Mouse (Mus musculus) heart, embryonic 14.5 days (tissue): ENCODE results near the gene Zmynd11. TPM values are rescaled to one million over a fixed set of nuclear protein-coding genes. Genes with fewer than 3 reads are reported as not detected.

ENCODE experiments used
- ATAC-seq: fragments of 200-750 bp; cut with Nextera tagmentation; 2 replicates; pipeline ENCODE4 v1.8.0; 2017; ENCODE audit warnings: low read depth, moderate TSS enrichment; ENCODE audit not compliant: insufficient number of reproducible peaks, insufficient read depth, low FRiP score
- H3K27ac ChIP-seq, 2 experiments: fragments of 200-500 bp in 1 of 2; fragments of 300-500 bp in 1 of 2; sonication (generic) in 1 of 2; replicated peaks in 1 of 2; 2 replicates each; pipeline ENCODE4 v1.5.1; 2012 to 2014; ENCODE audit warnings: low read depth in 2 of 2, low read length in 2 of 2, control low read depth in 1 of 2, mild to moderate bottlenecking in 1 of 2, mixed read lengths in 1 of 2; ENCODE audit not compliant: control insufficient read depth in 1 of 2, insufficient read depth in 1 of 2
- H3K27me3 ChIP-seq: fragments of 300-500 bp; sonication (generic); 2 replicates; pipeline ENCODE4 v1.6.1; 2014; ENCODE audit warnings: mild to moderate bottlenecking, low read length, control low read depth; ENCODE audit not compliant: control insufficient read depth, insufficient read depth
- H3K36me3 ChIP-seq: fragments of 300-500 bp; sonication (generic); 2 replicates; pipeline ENCODE4 v1.6.1; 2014; ENCODE audit warnings: mild to moderate bottlenecking, control low read depth, low read length, mixed read lengths; ENCODE audit not compliant: control insufficient read depth, insufficient read depth
- H3K4me1 ChIP-seq, 2 experiments: fragments of 200-500 bp in 1 of 2; fragments of 300-500 bp in 1 of 2; sonication (generic) in 1 of 2; 2 replicates each; pipeline ENCODE4 v1.6.1; 2012 to 2014; ENCODE audit warnings: low read length in 2 of 2, control low read depth in 1 of 2, mixed read lengths in 1 of 2; ENCODE audit not compliant: control insufficient read depth in 2 of 2, insufficient read depth in 2 of 2
- H3K4me2 ChIP-seq: fragments of 300-500 bp; sonication (generic); 2 replicates; pipeline ENCODE4 v1.6.1; 2014; ENCODE audit warnings: mild to moderate bottlenecking, low read length
- H3K4me3 ChIP-seq, 2 experiments: fragments of 200-500 bp in 1 of 2; fragments of 300-500 bp in 1 of 2; sonication (generic) in 1 of 2; 2 replicates each; pipeline ENCODE4 v1.5.1; 2012 to 2014; ENCODE audit warnings: low read length in 2 of 2, mild to moderate bottlenecking in 2 of 2, control low read depth in 1 of 2, low read depth in 1 of 2, moderate library complexity in 1 of 2; ENCODE audit not compliant: control insufficient read depth in 1 of 2, insufficient read depth in 1 of 2
- H3K9ac ChIP-seq: fragments of 300-500 bp; sonication (generic); 2 replicates; pipeline ENCODE4 v1.6.1; 2014; ENCODE audit warnings: mild to moderate bottlenecking, low read length
- H3K9me3 ChIP-seq: fragments of 300-500 bp; sonication (generic); 2 replicates; pipeline ENCODE4 v1.6.1; 2016; ENCODE audit warnings: low read length, control low read depth; ENCODE audit not compliant: control insufficient read depth
- WGBS: fragments of 180-500 bp; shearing (Covaris S2); extraction: QIAGEN DNeasy Blood & Tissue Kit; methylation state at CpG from one replicate; pipeline ENCODE4 v1.1.7; 2014; 5-methylcytosine and 5-hydroxymethylcytosine counted together
- polyA plus RNA-seq: library from polyadenylated mRNA; unstranded; fragments of >200 nt; fragmentation: Nextera tagmentation; extraction: Ambion mirVana; gene quantifications from 2 replicates; pipeline ENCODE4 v1.2.1, GENCODE M21; 2014

The Zmynd11 gene
- polyA plus RNA-seq, 1 experiment from 2014 or later, result 141 TPM

DNA sequence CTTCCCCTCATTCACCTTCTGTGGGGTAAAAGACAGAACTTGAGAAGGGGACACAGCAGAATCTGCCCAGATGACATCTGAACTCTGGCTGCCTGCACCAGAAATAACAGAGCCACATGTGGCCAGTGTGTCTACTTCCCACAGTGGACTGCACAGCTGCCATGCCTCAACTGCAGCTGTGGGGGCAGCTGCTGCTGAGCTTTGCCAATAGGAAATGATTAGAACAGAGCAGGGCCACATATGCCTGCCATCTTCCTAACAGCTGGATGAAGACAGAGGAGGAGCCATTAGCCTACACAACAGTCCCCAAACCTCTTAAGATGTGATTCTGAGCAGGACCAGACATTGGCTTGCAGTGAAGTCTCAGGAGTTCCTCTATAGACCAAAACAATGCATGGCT, 69.3 kb downstream of the Zmynd11 start:
- Histone ChIP-seq H3K4me3 (no peak overlapping the region), H3K4me2 (no peak overlapping the region), H3K36me3 (peaks cover 67% of the 10 kb centered on the region), H3K9ac (no peak overlapping the region), H3K27me3 (no peaks in the 10 kb centered on the region), H3K9me3 (no peaks in the 10 kb centered on the region), H3K27ac (no peak overlapping the region), H3K4me1 (0 out of 4 replicates have a peak, but pooled peaks cover 0 to 3% of the 10 kb centered on the region in 2 experiments)
- no peak for ATAC-seq

DNA sequence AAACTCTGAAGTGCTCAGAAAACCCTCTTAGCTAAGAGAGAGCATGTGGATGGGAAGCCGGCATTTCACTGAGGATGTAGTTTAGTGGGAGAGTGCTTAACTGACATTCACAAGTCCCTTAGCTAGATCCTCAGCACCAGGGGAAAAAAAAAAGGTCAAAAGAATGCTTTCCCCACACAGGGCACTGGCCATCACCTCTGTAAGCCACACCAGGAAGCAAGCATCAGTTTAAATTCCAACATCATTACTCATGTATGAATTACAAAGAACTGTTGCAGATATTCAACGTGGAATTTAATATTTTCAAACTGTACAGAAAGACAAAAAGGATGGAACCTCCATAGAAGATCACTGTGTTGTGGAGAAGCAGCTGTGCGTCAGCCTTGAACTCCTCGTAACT, 69.7 kb downstream of the Zmynd11 start:
- Histone ChIP-seq H3K36me3 (peaks cover 71% of the 10 kb centered on the region), H3K9me3 (no peaks in the 10 kb centered on the region), H3K4me2 (no peak overlapping the region), H3K9ac (no peak overlapping the region), H3K27me3 (no peaks in the 10 kb centered on the region), H3K27ac (no peak overlapping the region), H3K4me3 (no peak overlapping the region), H3K4me1 (no peaks in the 10 kb centered on the region)
- 90% methylated on average over 4 of the region's 4 CpGs for WGBS
- ATAC-seq, result no peak

DNA sequence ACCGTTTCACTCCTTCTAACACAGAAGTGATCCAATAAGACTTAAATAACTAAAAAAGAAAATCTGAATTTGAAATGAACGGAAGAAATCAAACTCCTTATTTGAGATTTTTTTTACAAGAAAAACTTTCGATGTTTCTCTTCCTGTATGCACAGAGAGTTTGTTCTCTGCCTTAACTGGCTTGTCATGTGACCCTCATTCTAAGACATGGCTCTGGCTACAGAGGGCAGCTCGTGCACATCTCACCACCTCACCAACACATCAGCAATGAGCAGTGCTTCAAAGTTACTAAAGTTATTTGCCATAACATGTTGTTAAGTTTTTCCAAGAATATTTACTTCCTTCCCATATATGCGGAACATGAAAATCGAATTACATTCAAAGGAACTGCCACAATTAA, 70.5 kb downstream of the Zmynd11 start:
- H3K9me3 ChIP-seq, result no peaks in the 10 kb centered on the region
- 92% methylated on average over 6 of the region's 6 CpGs for WGBS
- no peak overlapping the region for H3K4me2 ChIP-seq
- no peaks in the 10 kb centered on the region for H3K4me1 ChIP-seq
- no peak overlapping the region for H3K27ac ChIP-seq
- no peak for ATAC-seq
- H3K9ac ChIP-seq, result no peak overlapping the region
- no peaks in the 10 kb centered on the region for H3K27me3 ChIP-seq
- H3K36me3 ChIP-seq, result peaks cover 78% of the 10 kb centered on the region
- H3K4me3 ChIP-seq, result no peak overlapping the region

DNA sequence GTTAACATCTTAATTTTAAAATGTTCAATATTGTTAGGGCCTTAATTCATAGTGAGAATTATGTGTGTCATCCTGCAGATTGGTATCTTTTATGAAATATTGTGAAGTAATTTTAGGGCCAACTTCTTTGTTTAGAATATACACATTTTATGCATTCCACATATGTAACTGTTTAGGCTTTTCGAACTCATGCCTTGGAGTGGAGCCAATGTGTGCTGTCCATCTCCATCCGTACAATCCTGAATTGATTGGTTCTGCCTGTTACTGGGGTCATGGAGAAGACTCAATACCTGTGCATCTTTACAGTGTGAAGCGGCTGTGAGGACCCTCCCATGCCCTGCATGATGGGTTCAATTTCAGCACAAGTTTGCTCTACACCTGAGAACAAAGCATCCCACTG, 72.3 kb downstream of the Zmynd11 start:
- no peak overlapping the region for H3K9ac ChIP-seq

DNA sequence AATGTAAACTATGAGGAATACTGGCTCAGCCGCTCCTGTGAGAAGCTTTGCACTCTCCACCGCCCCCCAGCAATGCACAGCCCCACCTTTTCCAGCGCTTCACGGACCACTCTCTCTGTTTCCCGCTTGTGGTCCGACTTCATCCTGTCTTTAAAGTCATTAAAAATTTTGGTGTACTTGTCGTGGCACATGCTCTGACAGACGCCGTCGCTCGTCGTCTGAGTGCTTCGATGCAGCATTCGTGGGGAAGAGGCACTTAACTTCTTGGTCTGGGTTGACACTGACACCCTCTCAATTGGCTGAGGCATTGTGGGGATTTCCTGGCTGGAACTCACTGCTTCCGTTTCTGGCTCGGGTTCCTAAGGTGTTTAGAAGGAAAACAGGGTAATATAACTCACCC, 75.8 kb downstream of the Zmynd11 start:
- no peaks in the 10 kb centered on the region for H3K27me3 ChIP-seq
- H3K4me1 ChIP-seq, result no peaks in the 10 kb centered on the region
- H3K4me3 ChIP-seq, result no peak overlapping the region
- no peak for ATAC-seq
- no peak overlapping the region for H3K4me2 ChIP-seq
- no peak overlapping the region for H3K27ac ChIP-seq
- H3K36me3 ChIP-seq, result peaks cover 96% of the 10 kb centered on the region
- H3K9me3 ChIP-seq, result no peaks in the 10 kb centered on the region
- H3K9ac ChIP-seq, result no peak overlapping the region
- WGBS, result 89% methylated on average over 16 of the region's 16 CpGs

More for the DNA sequence above, 72.3 kb downstream of the Zmynd11 start:
- 88% methylated on average over 3 of the region's 3 CpGs for WGBS
- peaks cover 92% of the 10 kb centered on the region for H3K36me3 ChIP-seq
- H3K4me2 ChIP-seq, result no peak overlapping the region
- no peaks in the 10 kb centered on the region for H3K9me3 ChIP-seq
- H3K4me1 ChIP-seq, result no peaks in the 10 kb centered on the region
- H3K27me3 ChIP-seq, result no peaks in the 10 kb centered on the region
- no peak overlapping the region for H3K27ac ChIP-seq
- ATAC-seq, result no peak
- no peak overlapping the region for H3K4me3 ChIP-seq

DNA sequence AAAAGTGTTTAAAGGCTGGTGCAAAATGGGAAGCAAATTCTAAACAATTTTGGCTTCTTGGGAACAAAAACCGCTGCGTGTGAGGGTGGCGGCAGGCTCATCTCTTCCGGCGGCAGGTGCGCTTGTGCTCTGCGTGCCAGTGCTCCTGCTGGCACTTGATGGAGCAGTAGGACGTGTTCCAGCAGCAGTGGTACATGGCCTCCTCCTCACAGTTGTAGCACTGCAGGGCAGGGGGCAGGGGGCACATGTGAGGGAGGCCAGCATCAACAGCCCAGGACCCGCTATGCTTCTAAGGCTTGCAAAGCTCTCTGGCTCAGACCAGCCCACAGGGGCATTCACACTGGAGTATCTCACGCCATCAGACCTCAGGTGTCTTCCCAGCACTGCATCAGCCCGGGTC, 78.4 kb downstream of the Zmynd11 start:
- H3K9me3 ChIP-seq, result no peaks in the 10 kb centered on the region
- no peak overlapping the region for H3K4me3 ChIP-seq
- no peak overlapping the region for H3K9ac ChIP-seq
- peaks cover 98% of the 10 kb centered on the region for H3K36me3 ChIP-seq
- H3K27me3 ChIP-seq, result no peaks in the 10 kb centered on the region
- no peak overlapping the region for H3K4me2 ChIP-seq
- no peak for ATAC-seq
- no peaks in the 10 kb centered on the region for H3K4me1 ChIP-seq
- 90% methylated on average over 11 of the region's 11 CpGs for WGBS
- no peak overlapping the region for H3K27ac ChIP-seq

DNA sequence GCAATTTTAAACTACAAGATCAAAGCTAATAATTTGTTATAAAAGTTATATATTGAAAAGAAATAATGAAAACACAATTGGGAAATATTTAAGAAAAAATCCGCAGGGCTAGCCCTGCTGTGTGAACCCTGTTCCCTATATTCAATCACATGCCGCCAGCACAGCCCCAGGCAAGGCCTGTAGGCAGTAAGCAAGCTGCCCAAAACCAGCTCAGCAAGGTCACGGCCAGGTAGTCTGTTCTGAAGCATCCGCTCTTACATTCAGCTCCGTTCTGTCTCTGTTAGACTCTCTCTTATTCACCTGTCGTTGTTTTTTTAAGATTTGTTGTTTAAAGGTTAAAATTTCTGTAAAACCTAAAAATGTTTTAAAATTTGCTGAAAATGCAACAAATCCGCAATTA, 78.9 kb downstream of the Zmynd11 start:
- H3K27me3 ChIP-seq, result no peaks in the 10 kb centered on the region
- H3K9ac ChIP-seq, result no peak overlapping the region
- no peaks in the 10 kb centered on the region for H3K4me1 ChIP-seq
- 93% methylated on average over 7 of the region's 7 CpGs for WGBS
- H3K4me3 ChIP-seq, result no peak overlapping the region
- H3K36me3 ChIP-seq, result peaks cover 93% of the 10 kb centered on the region
- no peak overlapping the region for H3K27ac ChIP-seq
- no peaks in the 10 kb centered on the region for H3K9me3 ChIP-seq
- ATAC-seq, result no peak
- no peak overlapping the region for H3K4me2 ChIP-seq

DNA sequence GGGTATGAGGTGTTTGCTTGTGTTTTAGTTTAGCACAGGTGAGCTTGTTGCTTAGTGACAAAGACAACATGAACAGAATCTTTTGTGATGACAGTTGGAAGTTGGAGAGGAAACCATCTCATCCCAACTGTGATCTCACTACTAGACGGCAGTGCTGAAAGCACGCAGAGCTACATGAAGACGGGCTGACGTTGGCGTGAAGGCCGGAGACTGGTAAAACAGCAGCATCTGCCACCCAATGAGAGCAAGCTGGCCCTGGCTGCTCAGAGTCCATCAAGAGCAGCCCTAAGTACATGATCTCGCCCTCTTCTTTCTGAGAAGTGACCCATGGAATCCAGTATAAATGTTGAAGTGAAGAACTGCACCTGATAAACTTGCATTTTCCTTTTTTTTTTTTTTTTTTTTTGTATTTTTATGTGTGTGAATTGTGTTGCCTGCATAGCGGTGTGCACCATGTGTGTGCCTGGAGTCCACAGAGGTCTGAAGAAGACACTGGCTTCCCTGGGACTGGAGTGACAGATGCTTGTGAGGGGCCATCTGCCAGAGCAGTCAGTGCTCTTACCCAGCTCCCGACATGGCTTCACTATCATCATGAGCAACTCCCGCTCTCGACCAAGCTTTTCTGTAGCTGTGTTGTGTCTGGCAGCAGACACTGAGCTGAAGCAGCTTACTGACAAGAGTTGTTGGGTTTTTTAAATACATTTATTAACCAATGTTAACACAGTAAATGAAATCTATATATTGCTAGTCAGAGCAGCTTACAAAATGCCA, 80.8 kb downstream of the Zmynd11 start:
- Histone ChIP-seq H3K9ac (no peak overlapping the region), H3K4me3 (no peak overlapping the region), H3K4me2 (no peak overlapping the region), H3K27me3 (no peaks in the 10 kb centered on the region), H3K4me1 (no peaks in the 10 kb centered on the region), H3K9me3 (no peaks in the 10 kb centered on the region), H3K27ac (no peak overlapping the region), H3K36me3 (peaks cover 73% of the 10 kb centered on the region)
- no peak for ATAC-seq
- WGBS, result 81% methylated on average over 11 of the region's 11 CpGs
